Mouse (Mus musculus) E14TG2a.4 (cell line): ENCODE measurements around the gene Sorbs2.

Experiments used
- CTCF ChIP-seq: conservative IDR thresholded peaks from 2 replicates; pipeline ENCODE4 v1.5.1; 2014; ENCODE audit warnings: low read length
- NANOG ChIP-seq: IDR thresholded peaks from 2 replicates; pipeline ENCODE4 v1.6.1; 2014; ENCODE audit warnings: borderline replicate concordance, low read length, mixed read lengths
- POU5F1 ChIP-seq: IDR thresholded peaks from 2 replicates; pipeline ENCODE4 v1.6.1; 2014; ENCODE audit warnings: low read length, borderline replicate concordance

DNA sequence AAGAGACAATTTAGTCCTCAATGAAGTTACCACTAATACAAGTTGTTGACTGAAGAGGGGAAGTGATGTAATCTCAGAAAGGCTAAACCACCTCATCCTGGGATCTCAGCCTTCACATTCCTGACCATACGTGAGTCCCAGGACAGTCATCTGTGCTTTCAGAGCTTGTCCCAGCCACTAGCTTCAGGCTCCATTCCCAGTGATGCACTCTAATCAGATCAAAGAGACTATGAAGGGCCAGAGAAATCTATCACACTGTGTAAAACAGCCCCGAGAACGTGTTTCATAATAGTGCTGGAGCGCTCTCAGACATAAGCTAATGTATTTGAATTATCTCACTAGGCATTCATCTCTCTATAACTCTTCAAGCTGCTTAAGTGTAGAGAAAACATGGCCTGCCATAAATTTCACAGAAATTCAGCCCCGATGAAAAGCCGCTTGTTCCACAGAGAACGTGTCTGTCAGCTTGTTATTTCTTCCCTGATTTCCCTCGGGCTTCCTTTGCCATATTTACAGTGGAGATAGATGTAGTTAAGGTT, 175.3 kb downstream of the Sorbs2 start:
- TF ChIP-seq CTCF (no peak), POU5F1 (no peak), NANOG (no peak)
